Comparison of ENCODE assay signal across 29 mouse cellular contexts in genomic region chr1:78666585-78666984, GRCm38 (mm10). TPM values are rescaled to one million over a fixed set of nuclear protein-coding genes. Genes with fewer than 3 reads are reported as not detected.
DNase-seq lines count a peak whose midpoint lies in the region; ATAC-seq lines count a peak whose summit lies in the region.
"Had no signal": no experiment of that assay in that cellular context is flagged by ENCODE, and none has a peak within 500 bp of the region (broad histone marks: within the 10 kb centered on the region; RNA-seq: fewer than 3 reads in every experiment).

No protein-coding gene starts in this region.

- H3K9ac ChIP-seq in midbrain, embryonic 15.5 days, result no peak overlapping the region
- H3K9ac ChIP-seq: embryonic facial prominence, embryonic 13.5 days; embryonic facial prominence, embryonic 15.5 days; forebrain, embryonic 13.5 days; forebrain, embryonic 15.5 days; forebrain, postnatal 0 days had no signal

- no peak overlapping the region for H3K4me3 ChIP-seq in brown adipose tissue, adult 24 weeks (ENCODE audit: insufficient read depth, low read depth, low read length)
- no peak overlapping the region for H3K4me3 ChIP-seq in macrophage (ENCODE audit: inconsistent target)
- H3K4me3 ChIP-seq in midbrain, embryonic 15.5 days, result no peak overlapping the region
- H3K4me3 ChIP-seq: embryonic facial prominence, embryonic 13.5 days; embryonic facial prominence, embryonic 15.5 days; erythroblast, embryonic 14.5 days; forebrain, embryonic 13.5 days; forebrain, embryonic 15.5 days had no signal

- peaks cover 79% of the 10 kb centered on the region for H3K79me2 ChIP-seq in macrophage (ENCODE audit: inconsistent target)

- no peak for DNase-seq in natural killer cell, adult 2 months (ENCODE audit: low spot score in 2 of 2)
- DNase-seq in left cerebral cortex, postnatal 14 days (ENCODE audit: low spot score in 2 of 2), result no peak
- DNase-seq: adrenal gland, adult 8-10 months; adrenal gland, postnatal 14 days; adrenal gland, postnatal 36 days; B cell, adult 2 months; cerebellum, adult 11 months; cerebellum, adult 18-20 months; cerebellum, adult 8-10 months; cerebellum, adult 9-11 months; cerebellum, postnatal 14 days; cerebellum, postnatal 36 days; embryo, embryonic 11 days; forebrain, postnatal 0 days had no signal

- no peaks in the 10 kb centered on the region for H3K36me3 ChIP-seq in macrophage (ENCODE audit: inconsistent target)
- peaks cover 21% of the 10 kb centered on the region; the same call in 1 of the 2 replicates for H3K36me3 ChIP-seq in midbrain, embryonic 15.5 days (replicated peaks)

- ATAC-seq in megakaryocyte progenitor cell, adult 5-6 weeks (replicated peaks; ENCODE audit: poor library complexity), result 0 out of 2 replicates have a peak, but pooled peaks have one; percentile 26
- no peak for ATAC-seq in midbrain, embryonic 15.5 days (replicated peaks)
- ATAC-seq in erythroid progenitor cell, adult 5-6 weeks (replicated peaks; ENCODE audit: low FRiP score, poor library complexity, severe bottlenecking), result no peak
- ATAC-seq: activated CD4-positive, CD25-positive, alpha-beta regulatory T cell, adult 4 months; CD4-positive, CD25-positive, alpha-beta regulatory T cell, adult 4 months; forebrain, embryonic 13.5 days; forebrain, embryonic 15.5 days; forebrain, postnatal 0 days; Patski had no signal

- H3K4me2 ChIP-seq in midbrain, embryonic 15.5 days, result no peak overlapping the region
- H3K4me2 ChIP-seq: embryonic facial prominence, embryonic 13.5 days; embryonic facial prominence, embryonic 15.5 days; forebrain, embryonic 13.5 days; forebrain, embryonic 15.5 days had no signal

- intact Hi-C loops in left cerebral cortex, postnatal 14 days (cut with DNase I), result no loop called here

- H3K27ac ChIP-seq in brown adipose tissue, adult 24 weeks (replicated peaks; ENCODE audit: low read depth, low read length), result 0 out of 2 replicates have a peak overlapping the region, but pooled peaks have one; percentile 24
- peak overlapping the region; percentile 71 for H3K27ac ChIP-seq in macrophage
- no peak overlapping the region for H3K27ac ChIP-seq in midbrain, embryonic 15.5 days
- H3K27ac ChIP-seq: embryonic facial prominence, embryonic 13.5 days; embryonic facial prominence, embryonic 15.5 days; forebrain, embryonic 13.5 days; forebrain, embryonic 15.5 days had no signal

- 92% methylated on average over 1 of the region's 1 CpGs for WGBS in macrophage (ENCODE audit: missing documents)
- WGBS in midbrain, embryonic 15.5 days, result 93% methylated on average over 1 of the region's 1 CpGs

- no peaks in the 10 kb centered on the region for H3K27me3 ChIP-seq in midbrain, embryonic 15.5 days (replicated peaks)
- H3K27me3 ChIP-seq: CH12.LX; embryonic facial prominence, embryonic 13.5 days; embryonic facial prominence, embryonic 15.5 days; forebrain, embryonic 13.5 days; forebrain, embryonic 15.5 days; Patski had no signal

- H3K4me1 ChIP-seq in brown adipose tissue, adult 24 weeks (ENCODE audit: control insufficient read depth, insufficient read depth, insufficient read length, low read length), result no peaks in the 10 kb centered on the region
- H3K4me1 ChIP-seq in midbrain, embryonic 15.5 days, result no peaks in the 10 kb centered on the region
- H3K4me1 ChIP-seq: embryonic facial prominence, embryonic 15.5 days; forebrain, embryonic 15.5 days had no signal

- H3K9me3 ChIP-seq in midbrain, embryonic 15.5 days, result no peaks in the 10 kb centered on the region
- H3K9me3 ChIP-seq: embryonic facial prominence, embryonic 13.5 days; embryonic facial prominence, embryonic 15.5 days; forebrain, embryonic 13.5 days; forebrain, embryonic 15.5 days; G1E had no signal

RNA-seq across cellular contexts. Expression of gene Utp14b, which starts 8.7 kb away (rescaled TPM):
- 3.8 and 4.9 TPM in 2 replicates for polyA plus RNA-seq in brown adipose tissue, adult 24 weeks (2012; ENCODE audit: insufficient read depth, insufficient read length, missing spikeins)
- total RNA-seq in macrophage (2018; cell fraction: chromatin; rRNA removed), result 10 to 100 TPM in 24 of 26 experiments, 1 to 10 TPM in 2; 3.5 to 86.6 (median 38.7) TPM
- total RNA-seq in macrophage (2018; cell fraction: cytosol; rRNA removed), result 10 to 100 TPM in 9 of 26 experiments, 1 to 10 TPM in 17; 5.6 to 13.4 (median 8.3) TPM
- total RNA-seq in macrophage (2018; cell fraction: nucleus; rRNA removed), result 10 to 100 TPM in 23 of 26 experiments, 1 to 10 TPM in 3; 8.2 to 60.7 (median 22.2) TPM
- polyA plus RNA-seq in macrophage (2018), result 3.4 to 6.5 TPM (median 5.8 TPM) in 3 replicates
- 6.2 and 7.3 TPM in 2 replicates for total RNA-seq in megakaryocyte progenitor cell, adult 5-6 weeks (2015)
- 10.3 and 12.8 TPM in 2 replicates for total RNA-seq in megakaryocyte progenitor cell, adult 5-6 weeks (2017)
- 1.8 and 2.2 TPM in 2 replicates for polyA plus RNA-seq in midbrain, embryonic 15.5 days (2015; fragmentation: Nextera tagmentation; extraction: Ambion mirVana)
- 0.72 and 3.8 TPM in 2 replicates for total RNA-seq in erythroid progenitor cell, adult 5-6 weeks (2015; ENCODE audit: low replicate concordance)
- 2.3 and 2.4 TPM in 2 replicates for total RNA-seq in erythroid progenitor cell, adult 5-6 weeks (2017; ENCODE audit: low replicate concordance)
- 10 to 100 TPM; 12.8 to 14.1 TPM for total RNA-seq in left cerebral cortex, postnatal 14 days (2021)

RNA-seq across cellular contexts. Expression of gene Acsl3, which starts 9.0 kb away (rescaled TPM):
- polyA plus RNA-seq in brown adipose tissue, adult 24 weeks (2012; ENCODE audit: insufficient read depth, insufficient read length, missing spikeins), result 23.5 and 26.5 TPM in 2 replicates
- 10 to 100 TPM in 24 of 26 experiments, 1 to 10 TPM in 2; 4.5 to 88.7 (median 27.4) TPM for total RNA-seq in macrophage (2018; cell fraction: chromatin; rRNA removed)
- total RNA-seq in macrophage (2018; cell fraction: cytosol; rRNA removed), result 10 to 100 TPM; 15.6 to 32.8 (median 21.1) TPM
- 10 to 100 TPM in 25 of 26 experiments, 1 to 10 TPM in 1; 8.2 to 59.5 (median 27.7) TPM for total RNA-seq in macrophage (2018; cell fraction: nucleus; rRNA removed)
- 18.9 to 64.8 TPM (median 22.2 TPM) in 3 replicates for polyA plus RNA-seq in macrophage (2018)
- total RNA-seq in megakaryocyte progenitor cell, adult 5-6 weeks (2015), result 11.1 and 14.2 TPM in 2 replicates
- 37.3 and 55.9 TPM in 2 replicates for total RNA-seq in megakaryocyte progenitor cell, adult 5-6 weeks (2017)
- polyA plus RNA-seq in midbrain, embryonic 15.5 days (2015; fragmentation: Nextera tagmentation; extraction: Ambion mirVana), result 98.9 and 106 TPM in 2 replicates
- 2.9 and 4.0 TPM in 2 replicates for total RNA-seq in erythroid progenitor cell, adult 5-6 weeks (2015; ENCODE audit: low replicate concordance)
- total RNA-seq in erythroid progenitor cell, adult 5-6 weeks (2017; ENCODE audit: low replicate concordance), result 5.6 and 13.5 TPM in 2 replicates
- total RNA-seq in left cerebral cortex, postnatal 14 days (2021), result 100 to 1,000 TPM; 138 to 147 TPM
